Mouse (Mus musculus) heart, embryonic 16.5 days (tissue): ENCODE data around the gene Slc7a1. TPM values are rescaled to one million over a fixed set of nuclear protein-coding genes. Genes with fewer than 3 reads are reported as not detected.

Source experiments
- ATAC-seq: fragments of 200-750 bp; cut with Nextera tagmentation; replicated peaks from 2 replicates; pipeline ENCODE4 v1.8.0; 2017; ENCODE audit warnings: moderate number of reproducible peaks; ENCODE audit not compliant: insufficient read depth, low FRiP score; ENCODE audit errors: extremely low read depth
- H3K27ac ChIP-seq: fragments of 300-500 bp; sonication (generic); 2 replicates; pipeline ENCODE4 v1.5.1; 2014; ENCODE audit warnings: mild to moderate bottlenecking, low read length, control low read depth, moderate library complexity
- H3K27me3 ChIP-seq: fragments of 300-500 bp; sonication (generic); 2 replicates; pipeline ENCODE4 v1.6.1; 2014; ENCODE audit warnings: low read length, mixed read lengths; ENCODE audit not compliant: control insufficient read depth, insufficient read depth
- H3K36me3 ChIP-seq: fragments of 300-500 bp; sonication (generic); 2 replicates; pipeline ENCODE4 v1.6.1; 2014; ENCODE audit not compliant: control insufficient read depth, insufficient read depth
- H3K4me1 ChIP-seq: fragments of 300-500 bp; sonication (generic); 2 replicates; pipeline ENCODE4 v1.6.1; 2014; ENCODE audit warnings: low read length, mixed read lengths; ENCODE audit not compliant: control insufficient read depth, insufficient read depth
- H3K4me2 ChIP-seq: fragments of 300-500 bp; sonication (generic); 2 replicates; pipeline ENCODE4 v1.6.1; 2014; ENCODE audit warnings: low read depth, mild to moderate bottlenecking, control low read depth, low read length
- H3K4me3 ChIP-seq: fragments of 300-500 bp; sonication (generic); 2 replicates; pipeline ENCODE4 v1.5.1; 2014; ENCODE audit warnings: mild to moderate bottlenecking, control low read depth, low read length
- H3K9ac ChIP-seq: fragments of 300-500 bp; sonication (generic); 2 replicates; pipeline ENCODE4 v1.6.1; 2014; ENCODE audit warnings: low read length, control low read depth
- H3K9me3 ChIP-seq: fragments of 300-500 bp; sonication (generic); replicated peaks from 2 replicates; pipeline ENCODE4 v1.6.1; 2016; ENCODE audit warnings: low read length; ENCODE audit not compliant: control insufficient read depth
- WGBS: fragments of 180-500 bp; shearing (Covaris S2); extraction: QIAGEN DNeasy Blood & Tissue Kit; methylation state at CpG from one replicate; pipeline ENCODE4 v1.1.7; 2014; 5-methylcytosine and 5-hydroxymethylcytosine counted together
- polyA plus RNA-seq: library from polyadenylated mRNA; unstranded; fragments of >200 nt; fragmentation: Nextera tagmentation; extraction: Ambion mirVana; gene quantifications from 2 replicates; pipeline ENCODE4 v1.2.1, GENCODE M21; 2015

The Slc7a1 gene
- polyA plus RNA-seq, 1 experiment from 2014 or later = 15.7 TPM

DNA sequence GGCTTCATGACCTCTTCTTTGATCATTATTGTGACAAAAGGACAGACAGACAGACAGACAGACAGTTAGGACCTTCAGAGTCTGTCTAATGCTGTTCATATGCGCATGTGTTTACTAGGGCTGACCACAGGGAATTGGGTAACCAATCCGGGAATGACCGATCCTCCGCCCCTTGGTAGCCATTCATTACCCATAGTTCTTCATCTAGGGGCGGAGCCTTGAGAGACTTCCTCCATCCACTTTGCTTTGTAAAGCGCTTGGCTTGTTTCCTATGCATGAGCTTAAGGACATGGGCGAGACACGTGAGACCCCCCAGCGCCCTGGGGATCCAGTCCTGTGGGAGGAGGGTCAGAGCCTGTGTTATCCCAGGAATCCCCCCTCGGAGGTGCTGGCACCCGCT is 96.7 kb downstream of the Slc7a1 start:
- H3K4me1 ChIP-seq = no peaks in the 10 kb centered on the region
- H3K9ac ChIP-seq = no peak overlapping the region

DNA sequence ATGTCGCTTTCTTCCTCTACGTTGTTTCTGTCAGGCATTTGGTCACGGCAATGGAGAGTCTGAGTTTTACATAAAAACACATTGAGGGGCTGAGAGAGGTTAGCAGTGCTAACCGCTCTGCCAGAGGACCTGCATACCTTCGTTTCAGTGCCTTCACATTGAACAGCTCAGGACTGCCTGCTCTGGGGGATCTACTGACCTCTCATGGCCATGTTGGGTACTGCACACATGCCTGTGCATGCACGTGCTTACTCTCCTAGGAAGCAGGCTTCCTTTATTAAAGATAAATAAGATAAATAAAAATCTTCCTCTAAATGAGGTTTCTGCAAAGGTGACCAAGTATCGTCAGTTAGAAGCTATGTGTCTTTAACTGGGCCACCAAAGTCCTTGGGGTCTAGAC is 106.4 kb downstream of the Slc7a1 start:
- H3K36me3 ChIP-seq = peaks cover 66% of the 10 kb centered on the region
- ATAC-seq = no peak

More for the DNA sequence above, 96.7 kb downstream of the Slc7a1 start:
- no peak overlapping the region for H3K27ac ChIP-seq
- H3K36me3 ChIP-seq = peaks cover 51% of the 10 kb centered on the region
- H3K27me3 ChIP-seq = no peaks in the 10 kb centered on the region
- no peak overlapping the region for H3K4me3 ChIP-seq
- no peak for ATAC-seq
- WGBS = 84% methylated on average over 11 of the region's 11 CpGs
- no peak overlapping the region for H3K4me2 ChIP-seq
- peaks cover 4% of the 10 kb centered on the region for H3K9me3 ChIP-seq

DNA sequence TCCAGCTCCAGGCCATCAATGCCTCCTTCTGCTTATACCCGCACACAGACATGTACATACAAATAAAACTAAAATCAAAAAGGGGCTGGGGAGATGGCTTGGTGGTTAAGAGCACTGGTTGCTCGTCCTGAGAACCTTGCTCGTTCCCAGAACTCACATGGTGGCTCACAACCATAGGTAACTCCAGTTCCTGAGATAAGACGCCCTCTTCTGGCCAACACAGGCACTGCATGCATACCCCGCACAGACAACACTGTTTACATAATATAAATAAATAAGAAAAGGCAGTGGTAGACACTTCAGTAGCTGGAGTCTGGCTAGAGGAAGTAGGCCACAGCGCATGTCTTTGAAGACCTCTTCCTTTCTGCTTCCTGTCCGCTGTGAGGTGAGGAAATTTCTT is 106.8 kb downstream of the Slc7a1 start:
- Histone ChIP-seq H3K4me3 (no peak overlapping the region), H3K9ac (no peak overlapping the region), H3K4me2 (no peak overlapping the region), H3K36me3 (peaks cover 62% of the 10 kb centered on the region), H3K27me3 (no peaks in the 10 kb centered on the region), H3K27ac (no peak overlapping the region), H3K9me3 (0 out of 2 replicates have a peak, but pooled peaks cover 2% of the 10 kb centered on the region), H3K4me1 (no peaks in the 10 kb centered on the region)
- 81% methylated on average over 7 of the region's 7 CpGs for WGBS
- no peak for ATAC-seq

More for the DNA sequence above, 106.4 kb downstream of the Slc7a1 start:
- Histone ChIP-seq H3K9me3 (0 out of 2 replicates have a peak, but pooled peaks cover 2% of the 10 kb centered on the region), H3K27me3 (no peaks in the 10 kb centered on the region), H3K27ac (no peak overlapping the region), H3K9ac (no peak overlapping the region), H3K4me3 (no peak overlapping the region), H3K4me2 (no peak overlapping the region), H3K4me1 (no peaks in the 10 kb centered on the region)
- WGBS = 80% methylated on average over 7 of the region's 7 CpGs

DNA sequence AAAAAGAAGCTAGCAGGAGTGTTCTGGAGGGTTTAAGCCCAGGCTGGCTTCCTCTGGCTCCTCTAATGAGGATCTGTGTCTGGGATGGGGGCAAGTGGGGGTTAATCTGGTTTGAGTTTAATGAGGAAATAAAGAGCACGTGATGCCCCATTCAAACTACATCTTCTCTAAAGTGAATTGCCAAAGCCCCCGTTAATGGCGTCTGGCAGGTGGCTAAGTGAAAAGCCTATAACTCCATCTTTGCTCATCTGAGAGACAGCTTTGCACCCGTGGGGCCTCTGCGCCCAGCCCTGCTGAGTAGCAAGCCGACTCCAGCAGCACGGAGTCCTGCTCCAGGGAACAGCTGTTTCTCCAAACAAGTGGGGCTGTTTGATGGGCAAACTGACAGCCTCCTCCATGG is 109.8 kb downstream of the Slc7a1 start:
- ATAC-seq = no peak
- H3K27ac ChIP-seq = no peak overlapping the region
- no peak overlapping the region for H3K4me3 ChIP-seq
- 0 out of 2 replicates have a peak, but pooled peaks cover 2% of the 10 kb centered on the region for H3K9me3 ChIP-seq
- WGBS = 87% methylated on average over 7 of the region's 7 CpGs
- no peak overlapping the region for H3K4me2 ChIP-seq
- no peaks in the 10 kb centered on the region for H3K27me3 ChIP-seq
- peaks cover 48% of the 10 kb centered on the region for H3K36me3 ChIP-seq
- no peaks in the 10 kb centered on the region for H3K4me1 ChIP-seq
- no peak overlapping the region for H3K9ac ChIP-seq

DNA sequence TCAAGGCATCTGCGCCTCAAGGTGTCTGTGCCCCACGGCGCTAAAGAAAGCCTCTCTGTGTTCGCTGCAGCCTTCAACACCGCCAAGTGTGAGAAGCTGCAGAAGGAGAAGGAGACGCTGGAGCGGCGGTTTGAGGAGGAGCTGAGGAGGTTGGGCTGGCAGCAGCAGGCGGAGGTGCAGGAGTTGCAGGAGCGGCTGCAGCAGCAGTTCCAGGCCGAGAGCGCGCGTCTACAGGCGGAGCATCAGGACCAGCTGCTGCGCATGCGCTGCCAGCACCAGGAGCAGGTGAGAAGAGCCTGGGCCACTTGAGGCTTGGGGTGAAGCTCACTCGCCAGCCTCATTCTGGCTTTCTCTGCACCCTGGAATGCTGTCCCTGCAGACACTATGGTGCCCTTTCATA is 110.9 kb downstream of the Slc7a1 start:
- H3K9ac ChIP-seq = no peak overlapping the region
- no peak for ATAC-seq

DNA sequence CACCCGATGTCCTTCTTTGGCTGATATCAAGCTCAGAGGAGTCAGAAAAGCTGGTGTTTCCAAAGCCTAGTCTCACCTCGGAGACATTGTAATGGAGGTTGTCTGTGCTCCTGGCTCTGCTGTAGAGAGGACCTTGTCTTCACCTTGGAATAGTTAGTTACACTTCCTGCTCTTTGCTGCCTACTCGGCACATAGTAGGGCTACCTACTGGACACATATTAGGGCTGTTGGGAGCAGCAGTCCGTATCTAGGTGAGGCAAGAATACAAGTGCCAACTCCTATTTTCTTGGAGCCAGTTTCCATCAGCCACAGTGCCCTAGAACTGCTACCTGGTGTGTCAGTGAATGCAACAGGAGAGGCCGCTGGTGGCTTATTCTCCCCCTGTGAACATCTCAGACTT is 112.2 kb downstream of the Slc7a1 start:
- Histone ChIP-seq H3K9ac (no peak overlapping the region), H3K27ac (no peak overlapping the region), H3K27me3 (no peaks in the 10 kb centered on the region), H3K9me3 (0 out of 2 replicates have a peak, but pooled peaks cover 2% of the 10 kb centered on the region), H3K36me3 (peaks cover 44% of the 10 kb centered on the region), H3K4me2 (no peak overlapping the region), H3K4me1 (no peaks in the 10 kb centered on the region), H3K4me3 (no peak overlapping the region)
- WGBS = 90% methylated on average over 5 of the region's 5 CpGs
- ATAC-seq = no peak

More for the DNA sequence above, 110.9 kb downstream of the Slc7a1 start:
- Histone ChIP-seq H3K27ac (no peak overlapping the region), H3K27me3 (no peaks in the 10 kb centered on the region), H3K4me1 (no peaks in the 10 kb centered on the region), H3K9me3 (0 out of 2 replicates have a peak, but pooled peaks cover 2% of the 10 kb centered on the region), H3K36me3 (peaks cover 52% of the 10 kb centered on the region), H3K4me2 (no peak overlapping the region), H3K4me3 (no peak overlapping the region)
- WGBS = 73% methylated on average over 18 of the region's 18 CpGs

DNA sequence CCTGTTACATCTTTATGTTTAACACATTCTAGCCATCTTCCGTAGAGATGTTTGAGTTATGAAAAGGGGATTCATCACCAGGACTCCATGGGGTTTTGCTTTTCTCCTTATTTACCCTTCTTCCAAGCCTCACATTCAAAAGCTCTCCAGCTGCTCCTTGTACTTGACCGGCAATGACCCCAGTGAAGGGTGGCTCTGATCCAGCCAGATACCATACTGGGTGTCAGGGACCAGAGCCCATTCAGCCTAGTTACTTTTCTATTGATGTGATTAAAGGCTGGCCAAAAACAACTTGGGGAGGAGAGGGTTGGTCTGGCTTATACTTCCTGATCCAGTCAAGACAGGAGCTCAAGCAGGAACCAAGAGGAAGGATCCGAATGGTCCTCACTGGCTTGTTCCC is 116.1 kb downstream of the Slc7a1 start:
- ATAC-seq = no peak
- H3K4me2 ChIP-seq = no peak overlapping the region
- no peak overlapping the region for H3K9ac ChIP-seq
- no peak overlapping the region for H3K4me3 ChIP-seq
- peaks cover 9% of the 10 kb centered on the region for H3K4me1 ChIP-seq
- H3K36me3 ChIP-seq = peaks cover 36% of the 10 kb centered on the region
- no peaks in the 10 kb centered on the region for H3K27me3 ChIP-seq
- H3K9me3 ChIP-seq = no peaks in the 10 kb centered on the region
- WGBS = 87% methylated on average over 3 of the region's 3 CpGs
- H3K27ac ChIP-seq = no peak overlapping the region

DNA sequence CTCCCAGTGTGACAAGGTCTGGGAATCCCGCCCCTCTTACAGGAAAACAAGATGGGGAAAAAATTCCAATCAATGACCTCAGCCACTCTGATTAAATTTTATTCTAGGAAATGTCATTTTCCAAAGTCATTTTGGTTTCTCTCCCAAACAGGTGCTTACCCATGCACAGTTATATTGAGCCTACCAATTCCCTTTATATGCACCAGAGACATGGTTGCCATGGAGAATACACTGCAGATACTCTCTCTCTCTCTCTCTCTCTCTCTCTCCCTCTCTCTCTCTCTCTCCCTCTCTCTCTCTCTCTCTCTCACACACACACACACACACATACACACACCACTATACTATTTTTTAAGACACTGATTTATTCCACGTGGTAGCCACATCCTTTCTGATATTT is 116.5 kb downstream of the Slc7a1 start:
- H3K36me3 ChIP-seq = peaks cover 40% of the 10 kb centered on the region
- no peaks in the 10 kb centered on the region for H3K27me3 ChIP-seq
- H3K4me2 ChIP-seq = no peak overlapping the region
- 83% methylated on average over 2 of the region's 2 CpGs for WGBS
- H3K9me3 ChIP-seq = no peaks in the 10 kb centered on the region
- H3K27ac ChIP-seq = no peak overlapping the region
- no peak overlapping the region for H3K9ac ChIP-seq
- no peak for ATAC-seq
- H3K4me1 ChIP-seq = peaks cover 9% of the 10 kb centered on the region
- H3K4me3 ChIP-seq = no peak overlapping the region

DNA sequence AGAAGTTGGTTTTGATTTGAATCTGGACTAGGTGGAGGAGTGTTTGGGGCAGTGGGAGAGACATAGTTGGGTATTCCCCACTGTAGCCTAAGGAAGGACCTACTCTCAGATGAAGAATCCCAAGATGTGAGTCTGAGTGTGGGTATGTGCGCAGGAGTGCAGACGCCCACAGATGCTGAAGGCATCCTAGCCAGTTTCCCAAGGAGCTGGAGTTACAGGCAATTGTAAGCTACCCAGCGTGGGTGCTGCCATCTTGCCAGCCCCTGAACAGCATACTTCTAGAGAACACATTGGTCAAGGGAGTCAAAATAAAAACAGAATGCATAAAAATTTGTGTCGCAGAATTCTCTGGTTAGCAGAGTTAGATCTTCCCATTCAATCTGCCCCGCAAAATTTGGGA is 117.1 kb downstream of the Slc7a1 start:
- ATAC-seq = no peak
- Histone ChIP-seq H3K4me3 (no peak overlapping the region), H3K4me2 (no peak overlapping the region), H3K4me1 (peaks cover 9% of the 10 kb centered on the region), H3K36me3 (peaks cover 45% of the 10 kb centered on the region), H3K27me3 (no peaks in the 10 kb centered on the region), H3K9me3 (no peaks in the 10 kb centered on the region), H3K9ac (no peak overlapping the region), H3K27ac (no peak overlapping the region)
- WGBS = 98% methylated on average over 5 of the region's 5 CpGs
